Mouse (Mus musculus) testis, adult 2 months (tissue): Measurements from ENCODE around the gene Nwd1. TPM values are rescaled to one million over a fixed set of nuclear protein-coding genes. Genes with fewer than 3 reads are reported as not detected.
"Not testable (repeated sequence)": the region's sequence is repeated elsewhere in the genome, so short reads cannot be mapped to it uniquely, and the experiment has no call there.

ENCODE experiments used
- H3K27ac ChIP-seq: fragments of 200-500 bp; 2 replicates; pipeline ENCODE4 v1.5.1; 2012; ENCODE audit warnings: low read depth, low read length; ENCODE audit not compliant: control insufficient read depth, insufficient read depth
- H3K27me3 ChIP-seq: fragments of 200-500 bp; 2 replicates; pipeline ENCODE4 v1.6.1; 2012; ENCODE audit warnings: mild to moderate bottlenecking, low read length, moderate library complexity; ENCODE audit not compliant: control insufficient read depth, insufficient read depth
- H3K36me3 ChIP-seq: fragments of 200-500 bp; 2 replicates; pipeline ENCODE4 v1.6.1; 2012; ENCODE audit warnings: mild to moderate bottlenecking, low read length; ENCODE audit not compliant: control insufficient read depth, insufficient read depth
- H3K4me1 ChIP-seq: fragments of 200-500 bp; 2 replicates; pipeline ENCODE4 v1.6.1; 2012; ENCODE audit warnings: low read length; ENCODE audit not compliant: control insufficient read depth, insufficient read depth
- H3K4me3 ChIP-seq: fragments of 200-500 bp; 2 replicates; pipeline ENCODE4 v1.5.1; 2012; ENCODE audit warnings: low read depth, mild to moderate bottlenecking, low read length, moderate library complexity, mixed read lengths; ENCODE audit not compliant: control insufficient read depth
- CTCF ChIP-seq: fragments of 200-500 bp; IDR thresholded peaks from 2 replicates; pipeline ENCODE4 v1.5.1; 2012; ENCODE audit warnings: low read depth, mild to moderate bottlenecking, inconsistent platforms, low read length, moderate library complexity; ENCODE audit not compliant: control insufficient read depth, insufficient read depth, insufficient replicate concordance
- POLR2A ChIP-seq: fragments of 200-500 bp; IDR thresholded peaks from 2 replicates; pipeline ENCODE4 v1.6.1; 2012; ENCODE audit warnings: low read depth, mild to moderate bottlenecking, inconsistent platforms, low read length, moderate library complexity; ENCODE audit not compliant: control insufficient read depth
- polyA plus RNA-seq: library from polyadenylated mRNA; depleted of rRNA; stranded (reverse); fragments of >200 nt; gene quantifications from 2 replicates; pipeline ENCODE4 v1.2.3, GENCODE M21; 2012

Nwd1 gene
- polyA plus RNA-seq, 1 experiment = 0.79 TPM

DNA sequence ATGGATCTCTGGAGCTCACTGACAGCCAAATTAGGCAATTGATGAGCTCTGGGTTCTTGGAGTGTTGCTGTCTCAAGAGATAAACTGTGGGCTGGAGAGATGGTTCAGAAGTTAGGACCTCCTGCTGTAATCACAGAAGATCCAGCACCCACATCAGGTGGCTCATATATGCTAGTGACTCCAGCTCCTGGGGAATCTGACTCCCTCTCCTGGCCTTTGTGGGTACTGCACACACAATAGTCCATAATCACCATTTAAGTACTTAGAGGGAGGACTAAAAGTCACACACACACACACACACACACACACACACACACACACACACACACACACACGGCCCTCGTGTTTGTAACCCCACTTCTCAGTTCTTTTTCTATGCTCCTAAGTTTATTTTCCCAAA, 13.5 kb downstream of the Nwd1 start:
- peak; percentile 24; the same call in 1 of the 2 replicates for TF ChIP-seq CTCF
- TF ChIP-seq POLR2A = no peak
- Histone ChIP-seq H3K36me3 (no peaks in the 10 kb centered on the region), H3K27me3 (no peaks in the 10 kb centered on the region)

DNA sequence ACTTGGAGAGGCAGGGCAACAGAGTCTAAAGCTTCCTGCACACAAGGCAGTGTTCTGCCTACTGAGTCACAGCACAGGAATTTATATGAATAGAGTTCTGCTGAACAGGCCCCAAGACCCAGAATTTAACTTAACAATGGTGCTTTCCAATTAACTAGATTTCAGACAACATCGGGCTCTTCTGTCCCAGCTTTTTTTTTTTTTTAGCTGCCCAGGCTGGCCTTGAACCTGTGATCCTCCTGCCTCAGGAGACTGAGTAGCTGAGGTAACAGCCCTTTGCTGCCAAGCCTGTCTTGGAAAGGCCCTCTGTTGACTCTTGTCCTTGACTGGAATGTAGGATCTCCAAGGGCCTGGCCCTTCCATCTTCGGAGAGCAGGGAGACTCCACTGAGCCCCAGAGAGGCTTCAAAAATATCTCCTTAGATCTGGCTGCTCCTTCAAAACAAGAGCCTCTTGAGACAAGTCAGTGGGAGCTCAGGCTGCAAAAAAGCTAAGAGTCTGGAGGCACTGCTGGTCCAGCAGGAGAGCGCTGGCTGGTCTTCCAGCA, 17.7 kb downstream of the Nwd1 start:
- Histone ChIP-seq H3K27ac (no peak overlapping the region), H3K27me3 (no peaks in the 10 kb centered on the region), H3K4me3 (no peak overlapping the region), H3K4me1 (no peaks in the 10 kb centered on the region), H3K36me3 (no peaks in the 10 kb centered on the region)
- TF ChIP-seq CTCF = no peak

More for the DNA sequence above, 13.5 kb downstream of the Nwd1 start:
- Histone ChIP-seq H3K4me3 (no peak overlapping the region), H3K27ac (no peak overlapping the region), H3K4me1 (no peaks in the 10 kb centered on the region; the same call in 1 of the 2 replicates)

DNA sequence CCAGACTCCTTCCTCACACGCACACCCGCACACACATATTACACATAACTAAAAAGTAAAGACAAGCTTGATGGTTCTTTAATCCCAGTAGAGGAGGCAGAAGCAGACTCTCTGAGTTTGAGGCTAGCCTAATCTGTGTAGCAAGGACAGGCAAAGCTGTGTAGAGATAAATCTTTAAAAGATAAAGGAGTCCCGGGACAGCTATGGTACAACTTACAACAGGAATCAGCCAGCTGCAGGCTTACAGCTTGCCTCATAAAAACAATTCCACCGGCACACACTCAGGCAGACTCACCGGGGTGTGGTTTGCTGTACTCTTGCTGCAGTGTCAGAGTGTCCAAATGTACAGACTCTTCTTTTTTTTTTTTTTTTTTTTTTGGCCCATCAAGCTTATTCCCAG, 18.2 kb downstream of the Nwd1 start:
- TF ChIP-seq POLR2A (no peak), CTCF (no peak)
- no peaks in the 10 kb centered on the region for H3K36me3 ChIP-seq

DNA sequence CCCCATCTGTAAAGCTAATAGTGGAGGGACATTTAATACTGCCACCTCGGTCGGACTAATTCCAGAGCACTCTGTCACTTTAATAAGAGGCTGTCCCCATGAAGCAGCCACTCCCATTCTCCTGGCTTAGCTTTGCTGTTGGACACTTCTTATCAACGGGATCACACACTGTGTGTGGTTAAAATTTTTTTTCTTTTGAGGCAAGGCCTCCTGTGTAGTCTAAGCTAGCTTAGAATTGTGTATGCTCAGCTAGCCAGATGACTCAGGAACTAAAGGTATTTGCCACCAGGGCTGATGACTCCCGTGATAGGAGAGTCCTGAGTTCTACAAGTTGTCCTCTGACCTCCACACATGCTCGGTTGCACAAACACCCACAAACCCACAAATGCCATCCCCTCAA, 18.9 kb downstream of the Nwd1 start:
- Histone ChIP-seq H3K27ac (no peak overlapping the region), H3K36me3 (no peaks in the 10 kb centered on the region), H3K27me3 (no peaks in the 10 kb centered on the region), H3K4me3 (no peak overlapping the region), H3K4me1 (no peaks in the 10 kb centered on the region)
- TF ChIP-seq POLR2A (no peak), CTCF (no peak)

More for the DNA sequence above, 18.2 kb downstream of the Nwd1 start:
- H3K4me3 ChIP-seq = no peak overlapping the region
- H3K27ac ChIP-seq = no peak overlapping the region
- H3K4me1 ChIP-seq = no peaks in the 10 kb centered on the region
- no peaks in the 10 kb centered on the region for H3K27me3 ChIP-seq

DNA sequence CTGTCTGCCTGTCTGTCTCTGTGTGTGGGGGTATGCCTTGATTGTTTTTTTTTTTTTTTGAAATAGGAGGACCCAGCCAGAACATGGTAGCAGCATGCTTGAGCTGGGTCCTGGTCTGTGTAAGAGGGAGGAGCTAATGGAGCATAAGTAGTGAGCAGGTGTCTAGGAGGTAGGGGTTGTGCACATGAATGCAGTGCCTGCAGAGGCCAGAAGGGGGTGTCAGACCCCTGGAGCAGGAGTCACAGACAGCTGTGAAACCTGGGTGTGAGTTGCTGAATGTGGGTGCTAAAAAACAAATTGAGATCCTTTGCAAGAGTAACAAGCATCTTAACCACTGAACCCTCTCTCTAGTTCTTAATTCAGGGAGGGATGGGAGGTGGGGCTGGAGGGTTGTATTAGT, 22.4 kb downstream of the Nwd1 start:
- H3K4me1 ChIP-seq = no peaks in the 10 kb centered on the region
- H3K4me3 ChIP-seq = no peak overlapping the region
- no peaks in the 10 kb centered on the region for H3K27me3 ChIP-seq
- TF ChIP-seq CTCF (peak; percentile 20; the same call in 1 of the 2 replicates), POLR2A (no peak)
- H3K36me3 ChIP-seq = no peaks in the 10 kb centered on the region
- no peak overlapping the region for H3K27ac ChIP-seq

DNA sequence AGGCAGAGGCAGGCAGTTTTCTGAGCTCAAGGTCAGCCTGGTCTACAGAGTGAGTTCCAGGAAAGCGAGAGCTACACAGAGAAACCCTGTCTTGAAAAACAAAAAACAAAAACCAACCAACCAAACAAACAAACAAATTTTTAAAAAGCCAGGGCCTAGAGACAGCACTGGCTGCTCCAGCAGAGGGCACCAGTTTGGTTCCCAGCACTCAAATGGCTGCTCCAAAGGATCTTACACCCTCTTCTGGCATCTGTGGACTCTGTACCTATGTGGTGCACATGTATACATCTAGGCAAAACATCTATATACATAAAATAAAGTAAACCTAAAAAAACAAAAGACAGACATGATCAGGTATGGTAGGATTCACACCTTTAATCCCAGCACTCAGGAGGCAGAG, 26.3 kb downstream of the Nwd1 start:
- no peaks in the 10 kb centered on the region for H3K27me3 ChIP-seq
- no peaks in the 10 kb centered on the region for H3K4me1 ChIP-seq
- TF ChIP-seq CTCF (no peak), POLR2A (no peak)
- H3K4me3 ChIP-seq = no peak overlapping the region
- H3K36me3 ChIP-seq = no peaks in the 10 kb centered on the region
- no peak overlapping the region for H3K27ac ChIP-seq

DNA sequence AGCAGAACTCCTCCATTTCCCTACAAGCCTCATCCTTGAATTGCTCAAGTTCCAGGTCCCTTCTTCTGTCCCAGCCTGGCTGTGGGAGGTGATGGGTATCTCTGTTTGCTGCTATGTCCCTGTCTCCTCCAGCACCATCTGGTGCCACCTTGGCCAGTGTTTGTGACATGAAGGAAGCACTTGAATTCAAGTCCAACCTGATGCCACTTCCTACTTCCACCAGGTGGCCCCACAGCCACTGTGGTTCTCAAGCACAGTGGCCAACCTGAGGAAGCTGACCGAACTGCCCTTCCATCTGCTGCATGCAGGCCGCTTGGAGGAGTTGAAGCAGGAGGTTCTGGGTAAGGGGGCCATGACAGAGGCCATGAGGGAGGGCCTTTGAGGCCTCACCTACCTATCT, 27.7 kb downstream of the Nwd1 start:
- no peak for TF ChIP-seq CTCF
- TF ChIP-seq POLR2A = no peak
- no peaks in the 10 kb centered on the region for H3K4me1 ChIP-seq
- H3K4me3 ChIP-seq = no peak overlapping the region
- H3K27me3 ChIP-seq = no peaks in the 10 kb centered on the region
- no peak overlapping the region for H3K27ac ChIP-seq
- H3K36me3 ChIP-seq = no peaks in the 10 kb centered on the region

DNA sequence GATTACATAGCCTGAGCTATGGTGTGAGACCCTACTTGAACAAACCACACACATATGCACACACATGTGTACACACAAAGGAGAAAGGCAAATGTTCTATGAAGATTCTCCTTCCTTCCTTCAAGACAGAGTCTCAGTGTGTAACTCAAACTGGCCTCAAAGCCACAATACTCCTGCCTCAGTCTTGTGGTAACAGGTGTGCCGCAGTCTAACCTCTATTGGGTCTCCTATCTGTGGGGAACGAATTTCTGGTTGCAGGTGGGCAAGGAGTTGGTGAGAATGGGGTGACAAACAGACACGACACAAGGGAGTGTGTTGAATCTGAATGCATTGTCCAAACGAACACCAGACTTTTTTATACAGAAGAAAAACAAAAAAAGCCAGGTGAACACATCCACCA, 29.9 kb downstream of the Nwd1 start:
- Histone ChIP-seq H3K27me3 (no peaks in the 10 kb centered on the region), H3K36me3 (no peaks in the 10 kb centered on the region), H3K27ac (no peak overlapping the region), H3K4me3 (no peak overlapping the region), H3K4me1 (no peaks in the 10 kb centered on the region)
- TF ChIP-seq POLR2A = no peak
- TF ChIP-seq CTCF = no peak

DNA sequence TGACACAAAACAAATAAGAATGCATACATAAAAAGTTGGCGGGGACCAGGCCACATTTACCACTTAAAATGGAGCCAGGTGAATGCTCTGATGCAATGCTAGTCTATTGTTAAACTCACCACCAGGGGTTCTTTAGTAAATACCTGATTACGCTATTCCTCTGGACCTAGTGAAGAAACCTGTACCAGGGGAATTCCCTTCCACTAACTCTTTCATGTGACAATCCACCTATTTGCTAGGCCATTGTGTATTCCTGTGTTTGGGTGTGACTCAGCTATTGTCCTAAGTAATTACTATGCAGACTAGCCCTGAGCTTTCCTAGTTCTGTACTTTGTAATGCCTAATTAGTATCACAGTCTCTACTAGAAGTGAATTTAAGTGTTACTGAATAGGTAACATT, 30.3 kb downstream of the Nwd1 start:
- H3K36me3 ChIP-seq, H3K4me3 ChIP-seq, H3K27ac ChIP-seq, H3K27me3 ChIP-seq, H3K4me1 ChIP-seq: not testable (repeated sequence)
